8 mouse cellular contexts compared by ENCODE assay signal in genomic region chr6:53572456-53572855, GRCm38 (mm10).
A peak's percentile ranks its signal among the peaks of the same experiment; 100 is the strongest.
DNase-seq lines count a peak whose midpoint lies in the region; ATAC-seq and TF ChIP-seq lines count a peak whose summit lies in the region.

No protein-coding gene starts in this region.

- H3K4me1 ChIP-seq in lung, adult 2 months (ENCODE audit: control insufficient read depth, insufficient read depth, low read length), result peaks cover 8% of the 10 kb centered on the region; the same call in 1 of the 2 replicates
- peaks cover 52% of the 10 kb centered on the region for H3K4me1 ChIP-seq in limb, embryonic 10.5 days
- peaks cover 16% of the 10 kb centered on the region for H3K4me1 ChIP-seq in stomach, embryonic 14.5 days (ENCODE audit: control insufficient read depth, insufficient read depth, low read length)
- no peaks in the 10 kb centered on the region for H3K4me1 ChIP-seq in kidney, adult 2 months (ENCODE audit: control insufficient read depth, insufficient read depth, low read length)

- H3K9ac ChIP-seq in stomach, embryonic 14.5 days (replicated peaks; ENCODE audit: low read depth, low read length), result no peak overlapping the region

- TF ChIP-seq CTCF in lung, adult 2 months (IDR thresholded peaks at IDR 0.05; ENCODE audit: insufficient read depth, low read length), result no peak
- no peak for TF ChIP-seq CTCF in kidney, adult 2 months (conservative IDR thresholded peaks at IDR 0.05; ENCODE audit: insufficient read depth, insufficient read length, low read depth, low read length)

- peaks cover 18% of the 10 kb centered on the region for H3K27me3 ChIP-seq in limb, embryonic 10.5 days (ENCODE audit: low read depth, poor library complexity, severe bottlenecking)
- no peaks in the 10 kb centered on the region for H3K27me3 ChIP-seq in stomach, embryonic 14.5 days (ENCODE audit: control insufficient read depth, insufficient read depth, low read length)
- no peaks in the 10 kb centered on the region for H3K27me3 ChIP-seq in kidney, adult 2 months (replicated peaks; ENCODE audit: control insufficient read depth, insufficient read depth, low read length)

- H3K27ac ChIP-seq in limb, embryonic 10.5 days, result peak overlapping the region; percentile 82
- H3K27ac ChIP-seq in stomach, embryonic 14.5 days (ENCODE audit: low read length), result peak overlapping the region; percentile 81
- H3K27ac ChIP-seq in kidney, adult 2 months (ENCODE audit: insufficient read depth, low read depth, low read length), result no peak overlapping the region

- no peak overlapping the region for H3K4me3 ChIP-seq in lung, adult 2 months (replicated peaks; ENCODE audit: extremely low read depth, low read depth, low read length)
- no peak overlapping the region for H3K4me3 ChIP-seq in limb, embryonic 10.5 days
- no peak overlapping the region for H3K4me3 ChIP-seq in stomach, embryonic 14.5 days (ENCODE audit: low read depth, low read length)
- no peak overlapping the region for H3K4me3 ChIP-seq in kidney, adult 2 months (ENCODE audit: insufficient read depth, low read depth, low read length)

- WGBS in lung, adult 2 months, result 39% methylated on average over 4 of the region's 4 CpGs
- WGBS in limb, embryonic 10.5 days, result 75% methylated on average over 4 of the region's 4 CpGs
- 76% methylated on average over 4 of the region's 4 CpGs for WGBS in stomach, embryonic 14.5 days
- 83% methylated on average over 4 of the region's 4 CpGs for WGBS in kidney, adult 2 months

- TF ChIP-seq POLR2A in lung, adult 2 months (IDR thresholded peaks at IDR 0.05; ENCODE audit: borderline replicate concordance, extremely low read depth, low read depth, low read length), result no peak
- TF ChIP-seq POLR2A in kidney, adult 2 months (IDR thresholded peaks at IDR 0.05; ENCODE audit: low read depth, low read length), result no peak

- no peak for ATAC-seq in stomach, embryonic 14.5 days (ENCODE audit: insufficient number of reproducible peaks, insufficient read depth, low FRiP score, low read depth)

- peak; percentile 26 for DNase-seq in lung, adult 2 months
- DNase-seq in lung, postnatal 10 days, result no peak
- DNase-seq in heart, adult 11 months, result peak; percentile 96
- no peak for DNase-seq in limb, embryonic 10.5 days (ENCODE audit: low spot score)
- no peak for DNase-seq in layer of hippocampus, adult 8-10 months (ENCODE audit: low spot score in 2 of 2)
- no peak for DNase-seq in yolk sac, embryonic 10.5 days (ENCODE audit: low spot score)
- no peak for DNase-seq in kidney, adult 2 months

- no peaks in the 10 kb centered on the region for H3K36me3 ChIP-seq in limb, embryonic 10.5 days
- no peaks in the 10 kb centered on the region for H3K36me3 ChIP-seq in stomach, embryonic 14.5 days (ENCODE audit: control insufficient read depth, insufficient read depth, low read length)
- H3K36me3 ChIP-seq in kidney, adult 2 months (ENCODE audit: control insufficient read depth, insufficient read depth, low read length), result no peaks in the 10 kb centered on the region

- 0 out of 2 replicates have a peak overlapping the region, but pooled peaks have one; percentile 54 for H3K4me2 ChIP-seq in stomach, embryonic 14.5 days (replicated peaks; ENCODE audit: low read depth, low read length)

- no peaks in the 10 kb centered on the region for H3K9me3 ChIP-seq in limb, embryonic 10.5 days (replicated peaks)
- H3K9me3 ChIP-seq in stomach, embryonic 14.5 days (ENCODE audit: control insufficient read depth, low read depth, low read length), result no peaks in the 10 kb centered on the region

Comparison
In these comparisons a context has a peak if more than half of its experiments do, and no peak if none do; other contexts are left out.
1. DNase-seq: peak in lung, adult 2 months (single experiment) and heart, adult 11 months (single experiment); none in lung, postnatal 10 days (single experiment), limb, embryonic 10.5 days (single experiment), layer of hippocampus, adult 8-10 months (0 of 2), yolk sac, embryonic 10.5 days (single experiment) and kidney, adult 2 months (single experiment).